Mouse (Mus musculus): ENCODE measurements around the gene Ffar1.

- TF ChIP-seq POLR2A (IDR thresholded peaks at IDR 0.05; ENCODE audit: borderline replicate concordance, control insufficient read depth, low read depth, low read length) (no peak), CTCF (IDR thresholded peaks at IDR 0.05; ENCODE audit: control insufficient read depth, insufficient read depth, low read length) (no peak)
Observed at GRCm38 (mm10) chr7:30857746-30858145, 3.6 kb downstream of the Ffar1 start.
